In the genomic region with DNA sequence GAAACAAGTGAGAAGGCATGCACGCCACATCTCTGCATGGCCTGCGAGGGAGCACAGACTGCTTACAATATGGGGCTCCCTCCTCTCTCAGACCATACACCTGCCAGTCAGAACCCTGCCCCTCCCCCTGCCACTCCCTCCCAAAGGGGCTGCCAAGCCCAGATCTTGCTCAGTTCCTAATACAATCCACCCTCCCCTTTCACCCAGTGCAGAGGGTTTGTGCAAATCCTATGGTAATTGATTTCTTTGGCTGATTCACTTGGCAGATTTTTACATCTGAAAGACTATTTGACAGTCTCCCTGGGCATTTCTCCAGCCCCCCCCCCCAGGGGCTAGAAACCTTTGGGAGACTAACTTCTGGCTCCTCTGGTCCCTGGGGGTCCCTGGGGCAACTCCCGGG, we compare ENCODE assay signal across 9 mouse cellular contexts. TPM values are rescaled to one million over a fixed set of nuclear protein-coding genes. Genes with fewer than 3 reads are reported as not detected.
A peak's percentile ranks its signal among the peaks of the same experiment; 100 is the strongest.
DNase-seq lines count a peak whose midpoint lies in the region; ATAC-seq lines count a peak whose summit lies in the region.
"Had no signal": no experiment of that assay in that cellular context is flagged by ENCODE, and none has a peak within 500 bp of the region (broad histone marks: within the 10 kb centered on the region; RNA-seq: fewer than 3 reads in every experiment).

No protein-coding gene starts in this region.

- no peak overlapping the region for H3K4me3 ChIP-seq in kidney, embryonic 16.5 days (ENCODE audit: low read length)
- no peak overlapping the region for H3K4me3 ChIP-seq in forebrain, embryonic 12.5 days (replicated peaks)
- H3K4me3 ChIP-seq in midbrain, embryonic 14.5 days (replicated peaks; ENCODE audit: low read depth, low read length) = no peak overlapping the region
- no peak overlapping the region for H3K4me3 ChIP-seq in kidney, embryonic 15.5 days (replicated peaks)

- peak; percentile 63; the same call in 1 of the 2 replicates for ATAC-seq in kidney, embryonic 16.5 days (ENCODE audit: low FRiP score, low TSS enrichment)
- peak; percentile 94 for ATAC-seq in forebrain, embryonic 12.5 days (ENCODE audit: low FRiP score)
- peak; percentile 93 for ATAC-seq in midbrain, embryonic 14.5 days (ENCODE audit: low FRiP score, low TSS enrichment)
- no peak for ATAC-seq in erythroblast, adult 5-6 weeks (replicated peaks; ENCODE audit: low FRiP score, poor library complexity, severe bottlenecking)
- no peak for ATAC-seq in CD4-positive, CD25-positive, alpha-beta regulatory T cell, adult 4 months
- no peak for ATAC-seq in kidney, embryonic 15.5 days (replicated peaks; ENCODE audit: low FRiP score)

- no peaks in the 10 kb centered on the region for H3K36me3 ChIP-seq in kidney, embryonic 16.5 days (ENCODE audit: insufficient read depth, low read length)
- no peaks in the 10 kb centered on the region for H3K36me3 ChIP-seq in forebrain, embryonic 12.5 days (replicated peaks)
- H3K36me3 ChIP-seq in midbrain, embryonic 14.5 days (ENCODE audit: control insufficient read depth, insufficient read depth, low read length) = no peaks in the 10 kb centered on the region
- H3K36me3 ChIP-seq in kidney, embryonic 15.5 days = no peaks in the 10 kb centered on the region

- 52% methylated on average over 3 of the region's 3 CpGs for WGBS in kidney, embryonic 16.5 days
- WGBS in forebrain, embryonic 12.5 days = 6% methylated on average over 3 of the region's 3 CpGs
- WGBS in midbrain, embryonic 14.5 days = 3% methylated on average over 3 of the region's 3 CpGs
- WGBS in kidney, embryonic 15.5 days = 45% methylated on average over 3 of the region's 3 CpGs

- no peaks in the 10 kb centered on the region for H3K9me3 ChIP-seq in kidney, embryonic 16.5 days (ENCODE audit: low read length)
- H3K9me3 ChIP-seq in forebrain, embryonic 12.5 days = no peaks in the 10 kb centered on the region
- no peaks in the 10 kb centered on the region for H3K9me3 ChIP-seq in midbrain, embryonic 14.5 days (ENCODE audit: control insufficient read depth, low read length)
- no peaks in the 10 kb centered on the region for H3K9me3 ChIP-seq in kidney, embryonic 15.5 days (replicated peaks)

- H3K4me1 ChIP-seq in kidney, embryonic 16.5 days (ENCODE audit: insufficient read depth, low read length) = 0 out of 2 replicates have a peak, but pooled peaks cover 7% of the 10 kb centered on the region
- peaks cover 41% of the 10 kb centered on the region for H3K4me1 ChIP-seq in forebrain, embryonic 12.5 days
- H3K4me1 ChIP-seq in midbrain, embryonic 14.5 days (ENCODE audit: control insufficient read depth, insufficient read depth, low read length) = 0 out of 2 replicates have a peak, but pooled peaks cover 10% of the 10 kb centered on the region
- H3K4me1 ChIP-seq in kidney, embryonic 15.5 days = peaks cover 8% of the 10 kb centered on the region

- no peaks in the 10 kb centered on the region; the same call in 1 of the 2 replicates for H3K27me3 ChIP-seq in kidney, embryonic 16.5 days (ENCODE audit: insufficient read depth, low read length)
- peaks cover 16% of the 10 kb centered on the region; the same call in 1 of the 2 replicates for H3K27me3 ChIP-seq in forebrain, embryonic 12.5 days
- H3K27me3 ChIP-seq in midbrain, embryonic 14.5 days (ENCODE audit: control insufficient read depth, insufficient read depth, low read length) = 0 out of 2 replicates have a peak, but pooled peaks cover 4% of the 10 kb centered on the region
- no peaks in the 10 kb centered on the region for H3K27me3 ChIP-seq in kidney, embryonic 15.5 days
- H3K27me3 ChIP-seq: CH12.LX had no signal

- no peak overlapping the region for H3K4me2 ChIP-seq in kidney, embryonic 16.5 days (replicated peaks; ENCODE audit: low read depth, low read length)
- H3K4me2 ChIP-seq in forebrain, embryonic 12.5 days = peak overlapping the region; percentile 11
- H3K4me2 ChIP-seq in midbrain, embryonic 14.5 days (ENCODE audit: low read length) = 0 out of 2 replicates have a peak overlapping the region, but pooled peaks have one; percentile 6
- H3K4me2 ChIP-seq in kidney, embryonic 15.5 days = no peak overlapping the region

- no peak overlapping the region for H3K27ac ChIP-seq in kidney, embryonic 16.5 days (ENCODE audit: low read length)
- H3K27ac ChIP-seq in forebrain, embryonic 12.5 days = peak overlapping the region; percentile 64
- H3K27ac ChIP-seq in midbrain, embryonic 14.5 days (replicated peaks; ENCODE audit: low read depth, low read length) = peak overlapping the region; percentile 17; the same call in 1 of the 2 replicates
- H3K27ac ChIP-seq in kidney, embryonic 15.5 days = no peak overlapping the region

- DNase-seq in kidney, adult 8-10 months = no peak
- peak; percentile 87 for DNase-seq in R1 (ENCODE audit: low read depth, low spot score)
- DNase-seq in midbrain, embryonic 14.5 days = peak; percentile 80

- H3K9ac ChIP-seq in kidney, embryonic 16.5 days (replicated peaks; ENCODE audit: low read length) = no peak overlapping the region
- no peak overlapping the region for H3K9ac ChIP-seq in forebrain, embryonic 12.5 days
- H3K9ac ChIP-seq in midbrain, embryonic 14.5 days (replicated peaks; ENCODE audit: low read length) = no peak overlapping the region
- H3K9ac ChIP-seq in kidney, embryonic 15.5 days = no peak overlapping the region

RNA-seq across cellular contexts. Expression of a gene that starts 2.1 kb away (rescaled TPM):
- 39.7 and 43.8 TPM in 2 replicates for polyA plus RNA-seq in kidney, embryonic 16.5 days (2015; fragmentation: Nextera tagmentation; extraction: Ambion mirVana)
- 52.8 and 62.3 TPM in 2 replicates for polyA plus RNA-seq in forebrain, embryonic 12.5 days (2016; fragmentation: Nextera tagmentation; extraction: Ambion mirVana)
- 35.3 and 38.0 TPM in 2 replicates for polyA plus RNA-seq in midbrain, embryonic 14.5 days (2014; fragmentation: Nextera tagmentation; extraction: Ambion mirVana)
- 0.19 and 1.9 TPM in 2 replicates for total RNA-seq in erythroblast, adult 5-6 weeks (2015; ENCODE audit: low replicate concordance)
- 0.28 and 0.85 TPM in 2 replicates for total RNA-seq in erythroblast, adult 5-6 weeks (2017; ENCODE audit: low replicate concordance)
- under 1 TPM; 0.19 to 0.37 TPM for polyA plus RNA-seq in CD4-positive, CD25-positive, alpha-beta regulatory T cell, adult 4 months (2017; shearing (Covaris generic))
- 36.4 and 42.7 TPM in 2 replicates for polyA plus RNA-seq in kidney, embryonic 15.5 days (2015; fragmentation: Nextera tagmentation; extraction: Ambion mirVana)

Comparison
In these comparisons a context has a peak if more than half of its experiments do, and no peak if none do; other contexts are left out.
1. ATAC-seq: peak in kidney, embryonic 16.5 days (single experiment), forebrain, embryonic 12.5 days (single experiment) and midbrain, embryonic 14.5 days (single experiment); none in erythroblast, adult 5-6 weeks (single experiment), CD4-positive, CD25-positive, alpha-beta regulatory T cell, adult 4 months (single experiment) and kidney, embryonic 15.5 days (single experiment).
2. H3K27ac ChIP-seq: peak in forebrain, embryonic 12.5 days (single experiment) and midbrain, embryonic 14.5 days (single experiment); none in kidney, embryonic 16.5 days (single experiment) and kidney, embryonic 15.5 days (single experiment).
3. H3K4me2 ChIP-seq: peak in forebrain, embryonic 12.5 days (single experiment) and midbrain, embryonic 14.5 days (single experiment); none in kidney, embryonic 16.5 days (single experiment) and kidney, embryonic 15.5 days (single experiment).
4. DNase-seq: peak in R1 (single experiment) and midbrain, embryonic 14.5 days (single experiment); none in kidney, adult 8-10 months (0 of 2).
5. RNA of a gene that starts 2.1 kb away (polyA plus RNA-seq): 52.8 to 62.3 TPM in forebrain, embryonic 12.5 days, 36.4 to 42.7 TPM in kidney, embryonic 15.5 days, 39.7 to 43.8 TPM in kidney, embryonic 16.5 days and 35.3 to 38.0 TPM in midbrain, embryonic 14.5 days; 0.19 to 0.37 TPM in CD4-positive, CD25-positive, alpha-beta regulatory T cell, adult 4 months; every median in the first group is over 10 times any median in the second.